Mouse (Mus musculus): ENCODE results near the gene Il9r. TPM values are rescaled to one million over a fixed set of nuclear protein-coding genes. Genes with fewer than 3 reads are reported as not detected.
"Not testable (repeated sequence)": the region's sequence is repeated elsewhere in the genome, so short reads cannot be mapped to it uniquely, and the experiment has no call there.

Il9r gene
- polyA plus RNA-seq, 1 experiment from 2014 or later: not detected

DNA sequence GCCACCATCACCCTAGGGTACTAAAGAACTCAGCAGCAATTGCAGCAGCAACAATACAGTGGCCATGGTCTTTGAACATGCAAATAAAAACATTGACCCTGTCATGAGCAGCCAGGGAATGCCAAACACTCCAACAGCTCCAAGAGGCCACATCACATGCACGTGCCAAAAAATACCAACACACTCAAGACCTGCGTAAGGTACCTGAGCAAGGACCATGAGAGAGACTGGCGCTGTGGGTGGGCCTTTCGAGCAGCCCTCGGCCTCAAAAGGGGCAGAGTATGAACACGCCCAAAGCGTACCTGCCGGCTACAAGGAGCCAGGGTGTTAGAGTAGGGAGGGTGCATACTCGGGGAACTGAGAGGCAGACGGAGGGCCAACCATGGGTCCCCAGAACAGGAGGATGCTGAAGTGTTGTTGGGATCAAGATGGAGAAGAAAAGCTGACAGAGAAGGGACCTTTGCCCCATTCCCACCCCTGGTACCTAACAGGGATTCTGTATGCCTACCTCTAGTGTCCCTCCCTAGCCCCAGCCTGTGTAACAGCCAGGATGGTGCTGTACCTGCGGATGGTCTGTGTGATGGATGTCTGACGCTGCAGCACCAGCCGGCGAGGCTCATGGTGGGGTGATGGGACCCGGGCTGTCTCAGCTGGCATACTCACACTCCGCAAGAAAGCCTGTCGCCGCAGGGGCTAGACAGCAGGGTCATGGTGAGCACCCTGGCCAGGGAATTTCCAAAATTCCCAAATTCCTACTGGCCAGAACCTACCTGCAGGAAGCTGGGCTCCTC is 15.5 kb upstream of the Il9r start:
- Histone ChIP-seq H3K4me1 (peaks cover 12% of the 10 kb centered on the region), H3K4me3 (replicated peaks) (no peak overlapping the region), H3K9me3 (no peaks in the 10 kb centered on the region), H3K36me3 (replicated peaks) (peaks cover 42% of the 10 kb centered on the region), H3K27me3 (peaks cover 7% of the 10 kb centered on the region), H3K27ac (no peak overlapping the region), H3K9ac (no peak overlapping the region), H3K4me2 (no peak overlapping the region)
- WGBS: 91% methylated on average over 18 of the region's 18 CpGs
- no peak for ATAC-seq (ENCODE audit: low FRiP score)

DNA sequence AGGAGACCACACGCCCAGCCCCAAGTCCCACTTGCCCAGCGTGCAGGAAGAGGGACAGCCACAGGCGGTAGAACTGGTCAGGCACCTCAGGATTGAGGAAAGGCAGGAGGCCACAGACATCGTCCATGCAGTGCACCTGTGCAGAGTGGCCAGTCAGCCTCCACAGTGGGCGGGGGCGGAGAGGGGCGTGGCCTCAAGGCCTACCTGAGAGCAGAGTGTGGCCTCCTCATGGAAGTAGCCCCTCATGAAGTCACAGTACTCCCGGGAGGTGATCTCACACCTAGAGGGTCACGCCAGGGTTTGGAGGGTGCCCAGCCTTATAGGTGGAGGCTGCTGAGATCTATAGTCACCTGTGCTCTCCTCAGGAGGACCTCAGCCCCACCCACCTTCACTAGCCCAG is 10.5 kb upstream of the Il9r start:
- Histone ChIP-seq H3K4me3 (replicated peaks) (no peak overlapping the region), H3K27me3 (no peaks in the 10 kb centered on the region), H3K4me2 (no peak overlapping the region), H3K27ac (no peak overlapping the region), H3K36me3 (replicated peaks) (peaks cover 74% of the 10 kb centered on the region), H3K4me1 (peaks cover 9% of the 10 kb centered on the region), H3K9me3 (no peaks in the 10 kb centered on the region), H3K9ac (no peak overlapping the region)
- WGBS: 93% methylated on average over 9 of the region's 9 CpGs
- no peak for ATAC-seq (ENCODE audit: low FRiP score)

DNA sequence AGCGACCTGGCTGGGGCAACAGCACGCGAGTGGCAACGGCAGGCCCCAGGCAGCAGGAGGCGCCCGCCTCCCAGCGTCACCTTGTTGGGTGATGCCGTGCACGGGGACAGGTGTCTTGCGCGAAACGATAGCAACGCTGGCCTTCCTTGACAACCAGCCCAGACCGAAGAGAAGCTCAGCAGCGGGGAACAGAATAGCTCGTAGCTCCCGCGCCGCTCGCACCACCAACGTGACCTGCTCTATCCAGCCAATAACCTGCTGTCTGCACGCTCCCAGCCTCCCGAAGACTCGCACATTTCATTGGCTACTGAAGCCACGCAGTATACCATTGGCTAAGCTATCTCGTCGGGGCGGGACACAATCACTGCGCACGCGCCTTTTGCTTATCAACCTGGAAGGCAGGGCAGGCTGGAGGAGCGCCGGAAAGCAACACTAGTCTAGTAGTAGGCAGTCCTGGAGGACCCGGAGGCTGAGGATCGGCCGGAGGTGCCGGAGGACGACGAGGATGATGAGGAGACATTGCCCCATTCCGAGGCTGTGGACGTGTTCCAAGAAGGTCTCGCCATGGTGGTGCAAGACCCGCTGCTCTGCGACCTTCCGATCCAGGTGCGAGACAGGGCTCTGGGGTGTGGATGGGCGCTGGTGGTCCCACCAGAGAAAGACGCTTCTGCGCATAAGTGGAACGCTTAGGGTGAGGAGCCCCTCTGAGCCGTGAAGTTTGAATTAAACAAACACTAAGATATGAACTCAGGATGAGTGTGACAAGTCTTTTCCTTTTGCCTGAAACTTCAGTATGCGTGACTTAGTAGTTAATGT is 5.2 kb upstream of the Il9r start, which contains the start of gene Snrnp25:
Snrnp25 (plus strand) TSS at position 358 of the 816 bp plus-strand sequence.
- Histone ChIP-seq H3K27ac (peak within 1 kb of the TSS; percentile 65), H3K9me3 (no peaks in the 10 kb centered on the region), H3K4me3 (replicated peaks) (peak within 1 kb of the TSS; percentile 66), H3K27me3 (0 out of 2 replicates have a peak, but pooled peaks cover 3% of the 10 kb centered on the region), H3K36me3 (replicated peaks) (peaks cover 31% of the 10 kb centered on the region), H3K4me2 (peak within 1 kb of the TSS; percentile 76), H3K4me1 (peaks cover 17% of the 10 kb centered on the region), H3K9ac (peak within 1 kb of the TSS; percentile 82)
- peak; percentile 100 for ATAC-seq (ENCODE audit: low FRiP score)
- under 1% methylated on average over 52 of the region's 52 CpGs for WGBS

DNA sequence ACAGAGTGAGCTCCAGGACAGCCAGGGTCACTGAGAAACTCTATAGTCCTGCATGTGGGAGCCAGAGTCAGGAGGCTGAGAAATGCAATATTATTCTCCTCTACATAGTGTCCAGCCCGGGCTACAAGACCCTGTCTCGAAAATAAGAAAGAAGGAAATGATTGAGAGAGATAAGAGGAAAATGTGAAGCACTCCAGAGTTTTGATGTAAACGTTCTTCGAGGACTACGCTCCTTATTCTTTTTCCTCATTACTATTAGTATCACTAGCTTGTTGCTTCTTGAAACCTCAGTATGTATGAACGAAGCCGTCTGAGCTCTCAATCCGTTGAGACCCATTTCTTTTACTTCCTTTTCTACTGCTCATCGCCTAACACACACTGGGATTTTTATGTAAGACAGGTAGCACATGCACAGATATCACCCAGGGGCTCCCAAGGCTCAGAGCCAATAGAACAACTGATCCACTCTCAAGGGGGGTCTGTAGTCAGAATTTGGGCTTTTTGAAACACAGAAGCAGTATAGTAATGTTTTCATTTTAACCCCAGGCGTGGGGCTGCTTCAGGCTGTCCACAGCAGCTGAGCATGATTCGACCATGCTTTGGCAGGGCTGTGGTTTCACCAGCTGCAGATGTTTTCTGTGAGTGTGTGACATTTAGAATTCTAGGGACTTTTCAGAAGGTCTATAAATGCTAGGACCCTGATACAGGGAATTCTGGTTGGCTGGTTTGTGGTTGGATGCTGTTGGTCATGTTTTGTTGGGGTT is 2.0 kb upstream of the Il9r start:
- no peak overlapping the region for H3K4me3 ChIP-seq (replicated peaks)
- H3K4me1 ChIP-seq: peaks cover 17% of the 10 kb centered on the region
- H3K4me2 ChIP-seq: no peak overlapping the region
- H3K36me3 ChIP-seq (replicated peaks): no peaks in the 10 kb centered on the region
- H3K27me3 ChIP-seq: peaks cover 3% of the 10 kb centered on the region; the same call in 1 of the 2 replicates
- no peak overlapping the region for H3K9ac ChIP-seq
- 86% methylated on average over 11 of the region's 11 CpGs for WGBS
- H3K9me3 ChIP-seq: no peaks in the 10 kb centered on the region
- H3K27ac ChIP-seq: no peak overlapping the region
- no peak for ATAC-seq (ENCODE audit: low FRiP score)

DNA sequence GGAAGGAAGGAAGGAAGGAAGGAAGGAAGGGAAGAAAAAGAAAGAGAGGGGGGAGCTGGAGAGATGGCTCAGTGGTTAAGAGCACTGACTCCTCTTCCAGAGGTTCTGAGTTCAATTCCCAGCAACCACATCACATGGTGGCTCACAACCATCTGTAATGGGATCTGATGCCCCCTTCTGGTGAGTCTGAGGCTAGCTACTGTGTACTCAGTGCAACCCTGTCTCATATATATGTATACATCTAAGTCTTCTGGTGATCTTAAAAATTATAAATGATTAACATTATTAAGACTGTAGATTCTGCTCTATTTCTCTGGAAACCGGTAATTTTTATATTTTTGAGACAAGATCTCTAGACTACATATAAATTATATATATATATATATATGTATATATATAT is 913 bp upstream of the Il9r start:
- H3K4me1 ChIP-seq: peaks cover 15% of the 10 kb centered on the region
- H3K4me2 ChIP-seq; ATAC-seq (ENCODE audit: low FRiP score); H3K9me3 ChIP-seq; H3K9ac ChIP-seq; H3K4me3 ChIP-seq (replicated peaks); H3K27me3 ChIP-seq; H3K36me3 ChIP-seq (replicated peaks); H3K27ac ChIP-seq: not testable (repeated sequence)
- WGBS: 78% methylated on average over 1 of the region's 1 CpGs

DNA sequence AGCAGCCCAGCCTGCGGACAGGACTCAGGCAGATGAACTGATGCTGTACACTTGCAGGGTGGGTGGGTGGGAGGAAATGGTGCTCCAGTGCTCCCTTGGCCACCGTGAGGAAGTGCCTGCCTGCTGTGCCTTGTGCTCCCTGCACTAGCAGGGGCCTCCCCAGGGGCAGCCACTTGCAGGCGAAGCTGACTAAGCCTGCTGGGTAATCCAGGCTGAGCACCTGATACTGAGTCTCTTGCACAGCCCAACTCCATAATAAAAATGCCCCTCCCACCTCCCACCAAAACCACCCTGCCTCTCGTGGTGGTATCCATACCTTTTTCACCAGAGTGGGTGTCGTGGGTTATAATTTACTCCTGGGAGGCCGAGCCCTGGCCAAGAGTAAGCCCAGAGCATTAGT is 849 bp downstream of the Il9r start:
- no peak for ATAC-seq (ENCODE audit: low FRiP score)
- no peak overlapping the region for H3K27ac ChIP-seq
- H3K4me3 ChIP-seq (replicated peaks): no peak overlapping the region
- H3K36me3 ChIP-seq (replicated peaks): no peaks in the 10 kb centered on the region
- H3K4me2 ChIP-seq: no peak overlapping the region
- H3K27me3 ChIP-seq: peaks cover 8% of the 10 kb centered on the region; the same call in 1 of the 2 replicates
- 33% methylated on average over 6 of the region's 6 CpGs for WGBS
- H3K9ac ChIP-seq: no peak overlapping the region
- H3K9me3 ChIP-seq: no peaks in the 10 kb centered on the region
- H3K4me1 ChIP-seq: peaks cover 5% of the 10 kb centered on the region; the same call in 1 of the 2 replicates

DNA sequence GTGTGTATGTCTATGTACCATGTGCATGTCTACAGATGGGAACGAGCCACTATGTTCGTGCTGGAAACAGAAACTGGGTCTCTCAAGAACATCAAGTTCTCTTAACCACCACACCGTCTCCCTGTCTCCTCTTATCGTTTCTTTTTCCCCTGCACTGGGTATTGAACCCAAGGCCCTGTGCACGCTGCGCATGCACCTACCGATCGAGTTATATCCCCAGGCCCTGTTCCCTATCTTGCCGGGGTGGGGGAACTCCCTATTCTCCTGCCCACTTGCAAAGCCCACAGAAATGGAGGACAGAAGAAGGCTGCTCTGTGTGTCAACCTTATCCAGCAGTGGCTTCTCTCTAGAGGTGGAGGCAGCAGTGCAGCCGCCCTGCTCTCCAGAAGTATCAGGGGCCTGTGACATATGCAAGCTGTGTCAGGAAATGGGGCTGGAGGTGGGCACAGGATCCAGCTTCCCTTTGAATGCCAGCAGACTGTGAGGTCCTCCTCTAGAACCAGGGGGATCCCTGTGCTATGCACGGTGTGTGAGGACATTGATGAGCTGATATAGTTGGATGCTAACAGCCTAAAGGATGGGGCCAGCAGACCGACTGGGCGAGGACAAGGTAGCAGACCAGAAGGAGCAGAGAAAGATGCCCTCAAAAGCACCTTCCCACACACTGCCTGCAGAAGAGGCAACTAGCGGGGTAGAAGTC is 1.7 kb downstream of the Il9r start:
- H3K27me3 ChIP-seq: peaks cover 10% of the 10 kb centered on the region; the same call in 1 of the 2 replicates
- H3K9ac ChIP-seq: no peak overlapping the region
- no peak overlapping the region for H3K4me2 ChIP-seq
- no peaks in the 10 kb centered on the region for H3K9me3 ChIP-seq
- no peak overlapping the region for H3K4me3 ChIP-seq (replicated peaks)
- 73% methylated on average over 14 of the region's 14 CpGs for WGBS
- ATAC-seq (ENCODE audit: low FRiP score): no peak
- H3K4me1 ChIP-seq: peaks cover 5% of the 10 kb centered on the region; the same call in 1 of the 2 replicates
- H3K36me3 ChIP-seq (replicated peaks): no peaks in the 10 kb centered on the region
- no peak overlapping the region for H3K27ac ChIP-seq

DNA sequence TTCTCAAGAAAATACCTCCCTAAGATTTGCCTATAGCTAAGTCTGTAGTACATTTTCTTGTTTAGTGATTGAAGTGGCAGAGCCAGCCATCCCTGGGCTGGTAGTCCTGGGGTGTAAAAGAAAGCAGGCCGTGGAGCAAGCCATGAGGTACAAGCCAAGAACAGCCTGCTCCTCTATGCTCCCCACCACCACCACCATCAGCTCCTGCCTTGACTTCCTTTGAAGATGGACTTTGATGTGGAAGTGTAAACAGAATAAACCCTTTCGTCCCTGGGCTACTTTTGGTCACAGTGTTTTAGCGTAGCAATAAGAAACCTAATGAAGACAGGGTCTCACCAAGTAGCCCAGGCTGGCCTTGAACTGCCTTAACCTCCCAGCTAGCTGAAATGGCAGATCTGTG is 2.3 kb downstream of the Il9r start:
- no peak overlapping the region for H3K27ac ChIP-seq
- H3K9ac ChIP-seq: no peak overlapping the region
- H3K27me3 ChIP-seq: peaks cover 8% of the 10 kb centered on the region; the same call in 1 of the 2 replicates
- peaks cover 5% of the 10 kb centered on the region; the same call in 1 of the 2 replicates for H3K4me1 ChIP-seq
- ATAC-seq (ENCODE audit: low FRiP score): no peak
- H3K9me3 ChIP-seq: no peaks in the 10 kb centered on the region
- no peaks in the 10 kb centered on the region for H3K36me3 ChIP-seq (replicated peaks)
- no peak overlapping the region for H3K4me3 ChIP-seq (replicated peaks)
- 80% methylated on average over 3 of the region's 3 CpGs for WGBS
- H3K4me2 ChIP-seq: no peak overlapping the region

DNA sequence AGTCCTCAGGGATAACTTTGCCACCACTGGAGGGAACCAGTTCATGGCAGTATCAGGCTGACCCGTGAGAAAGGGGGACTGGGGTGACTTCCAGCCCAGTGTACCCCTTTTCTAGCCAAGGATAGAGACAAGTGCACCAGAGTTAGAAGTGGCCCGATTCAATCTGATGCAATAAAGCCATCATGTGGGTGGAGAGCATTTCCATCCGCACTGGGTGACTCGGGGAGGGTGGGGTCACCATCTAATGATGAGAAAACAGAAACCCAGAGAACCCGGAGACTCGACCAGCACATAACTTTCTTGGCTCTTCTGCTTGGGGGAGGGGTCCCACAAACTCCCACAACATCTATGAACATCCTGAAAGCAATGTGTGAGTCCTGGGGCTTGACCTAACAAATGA is 3.4 kb downstream of the Il9r start:
- Histone ChIP-seq H3K27me3 (peaks cover 8% of the 10 kb centered on the region; the same call in 1 of the 2 replicates), H3K4me3 (replicated peaks) (no peak overlapping the region), H3K4me2 (no peak overlapping the region), H3K4me1 (peaks cover 5% of the 10 kb centered on the region; the same call in 1 of the 2 replicates), H3K9me3 (no peaks in the 10 kb centered on the region), H3K36me3 (replicated peaks) (no peaks in the 10 kb centered on the region), H3K27ac (no peak overlapping the region), H3K9ac (no peak overlapping the region)
- ATAC-seq (ENCODE audit: low FRiP score): no peak
- WGBS: 86% methylated on average over 6 of the region's 6 CpGs

DNA sequence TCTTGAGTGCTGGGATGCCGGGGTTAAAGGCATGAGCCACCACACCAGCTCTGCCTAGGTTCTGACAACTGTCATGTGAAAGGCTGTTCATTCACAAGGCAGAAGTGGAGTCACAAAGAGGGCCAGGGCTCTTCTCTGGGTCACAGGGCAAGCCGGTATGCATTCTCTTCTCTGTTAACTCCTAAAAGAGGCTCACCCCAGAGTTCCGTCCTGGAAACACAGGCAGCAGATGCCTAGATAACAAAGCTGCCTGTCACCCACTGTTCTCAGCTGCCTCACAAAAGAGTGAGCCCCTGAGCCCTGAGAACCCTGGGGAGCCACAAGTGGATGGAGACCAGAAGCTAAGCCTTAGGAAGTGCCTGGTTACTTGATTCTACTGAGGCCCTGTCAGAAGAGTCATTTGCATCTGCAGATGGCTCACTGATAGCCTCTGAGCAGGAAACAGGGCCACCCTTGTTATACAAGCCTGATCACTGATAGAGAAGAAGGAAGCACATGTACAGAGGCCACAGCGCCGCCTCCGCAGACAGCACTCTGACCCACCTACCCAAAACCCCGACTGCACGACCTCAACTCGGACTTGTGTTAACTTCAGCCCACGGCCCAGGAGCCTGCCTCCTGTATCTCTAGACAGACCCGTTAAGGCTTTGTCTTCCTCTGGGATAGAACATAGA is 4.1 kb downstream of the Il9r start:
- H3K4me3 ChIP-seq (replicated peaks): no peak overlapping the region
- peaks cover 5% of the 10 kb centered on the region; the same call in 1 of the 2 replicates for H3K4me1 ChIP-seq
- H3K9ac ChIP-seq: no peak overlapping the region
- H3K27me3 ChIP-seq: peaks cover 8% of the 10 kb centered on the region; the same call in 1 of the 2 replicates
- H3K4me2 ChIP-seq: no peak overlapping the region
- H3K27ac ChIP-seq: no peak overlapping the region
- H3K9me3 ChIP-seq: no peaks in the 10 kb centered on the region
- WGBS: 29% methylated on average over 11 of the region's 11 CpGs
- no peaks in the 10 kb centered on the region for H3K36me3 ChIP-seq (replicated peaks)
- no peak for ATAC-seq (ENCODE audit: low FRiP score)

DNA sequence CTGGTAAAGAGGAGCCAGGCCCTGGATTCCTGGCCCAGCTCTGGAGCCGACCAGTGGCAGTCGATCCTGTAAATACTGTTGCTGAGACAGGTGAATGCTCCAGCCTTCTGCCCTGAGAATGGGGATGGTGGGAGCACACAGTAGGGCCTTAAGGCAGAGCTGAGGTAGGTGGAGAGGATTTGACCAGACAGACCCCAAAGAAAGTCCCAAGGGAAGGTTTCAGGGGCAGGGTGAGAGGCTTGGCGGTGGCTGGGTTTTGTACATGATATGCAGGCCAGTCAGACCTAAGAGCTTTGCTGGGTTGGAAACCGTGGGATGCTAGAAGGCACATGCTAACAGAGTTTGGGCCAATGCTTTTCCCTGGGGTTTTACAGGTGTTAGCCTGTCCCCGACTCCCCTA is 5.5 kb downstream of the Il9r start:
- WGBS: 84% methylated on average over 5 of the region's 5 CpGs
- H3K4me1 ChIP-seq: peaks cover 5% of the 10 kb centered on the region; the same call in 1 of the 2 replicates

More for the DNA sequence above, 5.5 kb downstream of the Il9r start:
- H3K9me3 ChIP-seq: no peaks in the 10 kb centered on the region
- no peak overlapping the region for H3K4me2 ChIP-seq
- H3K27me3 ChIP-seq: peaks cover 8% of the 10 kb centered on the region; the same call in 1 of the 2 replicates
- no peak overlapping the region for H3K9ac ChIP-seq
- ATAC-seq (ENCODE audit: low FRiP score): no peak
- no peak overlapping the region for H3K4me3 ChIP-seq (replicated peaks)
- H3K27ac ChIP-seq: no peak overlapping the region
- no peaks in the 10 kb centered on the region for H3K36me3 ChIP-seq (replicated peaks)
